Mouse (Mus musculus): Measurements from ENCODE around the gene Rilp. TPM values are rescaled to one million over a fixed set of nuclear protein-coding genes. Genes with fewer than 3 reads are reported as not detected.

Rilp gene
- total RNA-seq, 4 experiments from 2014 or later, result 47.8 to 61.5 (median 56.2) TPM

- DNase-seq (ENCODE audit: low spot score), result no peak
These were observed 47.2 kb downstream of the Rilp start for GRCm38 (mm10) chr11:75557142-75557541.

- DNase-seq (ENCODE audit: low spot score), result no peak
These were observed 48.2 kb downstream of the Rilp start for GRCm38 (mm10) chr11:75558101-75558500.

GRCm38 (mm10) chr11:75559870-75560504 is 50.1 kb downstream of the Rilp start:
- no peak for DNase-seq (ENCODE audit: low spot score)

GRCm38 (mm10) chr11:75560530-75561409 is 50.9 kb downstream of the Rilp start:
- no peak for DNase-seq (ENCODE audit: low spot score)

- no peak for DNase-seq (ENCODE audit: low spot score)
These were observed 51.5 kb downstream of the Rilp start for GRCm38 (mm10) chr11:75561410-75561791.

Small RNA genes lying within 50 kb of the gene (microRNA-seq; reads per million reads assigned to microRNA genes)
- 116,387 reads per million, percentile 100 among the genes with 10 or more reads in this experiment for gene Mir22
- not detected for gene Mir3971

Other genes starting within 250 kb of the Rilp start
- 10 to 100 TPM; 62.6 to 69.4 (median 67.4) TPM for gene Rpa1, start 161.8 kb upstream of the Rilp start, total RNA-seq (2022)
- gene Smyd4, start 161.7 kb upstream of the Rilp start, total RNA-seq (2022), result 10 to 100 TPM in 1 of 4 experiments, 1 to 10 TPM in 3; 5.7 to 10.1 (median 8.3) TPM
- gene Serpinf1, start 87.4 kb upstream of the Rilp start, total RNA-seq (2022), result 10 to 100 TPM; 13.2 to 18.3 (median 16.8) TPM
- not detected for gene Serpinf2, start 70.5 kb upstream of the Rilp start, total RNA-seq (2022)
- gene Wdr81, start 55.4 kb upstream of the Rilp start, total RNA-seq (2022), result 10 to 100 TPM in 1 of 4 experiments, 1 to 10 TPM in 3; 7.9 to 10.1 (median 8.8) TPM
- gene Tlcd2, start 48.4 kb upstream of the Rilp start, total RNA-seq (2022), result 1 to 10 TPM; 2.8 to 5.1 (median 4.0) TPM
- gene Prpf8, start 23.3 kb upstream of the Rilp start, total RNA-seq (2022), result 10 to 100 TPM; 92.4 to 99.5 (median 94.6) TPM
- 1 to 10 TPM; 6.3 to 8.5 (median 7.4) TPM for gene Scarf1, start 3.4 kb downstream of the Rilp start, total RNA-seq (2022)
- gene Slc43a2, start 21.6 kb downstream of the Rilp start, total RNA-seq (2022), result 10 to 100 TPM; 13.2 to 22.8 (median 20.1) TPM
- 100 to 1,000 TPM in 3 of 4 experiments, 10 to 100 TPM in 1; 89.5 to 110 (median 105) TPM for gene Pitpna, start 78.0 kb downstream of the Rilp start, total RNA-seq (2022)
- gene Inpp5k, start 120.9 kb downstream of the Rilp start, total RNA-seq (2022), result 10 to 100 TPM; 29.3 to 34.3 (median 32.3) TPM
- gene Myo1c, start 140.4 kb downstream of the Rilp start, total RNA-seq (2022), result 10 to 100 TPM; 84.0 to 98.9 (median 92.7) TPM
- 10 to 100 TPM; 73.0 to 84.5 (median 75.2) TPM for gene Crk, start 169.2 kb downstream of the Rilp start, total RNA-seq (2022)
- gene Ywhae, start 222.8 kb downstream of the Rilp start, total RNA-seq (2022), result 100 to 1,000 TPM; 471 to 532 (median 523) TPM

Data from heart, adult 8-10 months (tissue).